Mouse (Mus musculus): ENCODE measurements around the gene Ctu1. TPM values are rescaled to one million over a fixed set of nuclear protein-coding genes. Genes with fewer than 3 reads are reported as not detected.
"Not testable (repeated sequence)": the region's sequence is repeated elsewhere in the genome, so short reads cannot be mapped to it uniquely, and the experiment has no call there.

Ctu1 gene
- polyA plus RNA-seq, 1 experiment from 2014 or later, result 20.4 TPM

DNA sequence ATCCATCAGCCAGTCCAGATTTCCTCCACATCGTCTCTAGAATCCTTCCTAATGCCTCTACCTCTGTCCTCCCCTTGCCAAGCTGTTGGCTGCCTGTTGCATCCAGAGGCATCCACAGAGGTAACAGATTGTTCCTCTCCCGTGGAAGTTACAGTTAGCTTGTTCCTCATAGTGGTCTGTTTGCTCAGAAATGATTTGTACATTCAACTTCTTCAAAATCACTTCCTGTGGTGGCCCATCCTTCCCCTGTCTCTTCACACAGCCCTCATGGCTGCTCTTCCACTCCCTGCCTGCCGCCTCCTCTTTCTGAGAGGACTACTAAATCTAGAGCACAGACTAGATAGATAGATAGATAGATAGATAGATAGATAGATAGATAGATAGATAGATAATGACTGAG lies 17.3 kb upstream of the Ctu1 start:
- H3K27ac ChIP-seq, result no peak overlapping the region
- 85% methylated on average over 3 of the region's 3 CpGs for WGBS
- no peak for ATAC-seq (ENCODE audit: low FRiP score)
- no peak overlapping the region for H3K4me2 ChIP-seq
- H3K27me3 ChIP-seq, result no peaks in the 10 kb centered on the region
- no peak overlapping the region for H3K9ac ChIP-seq
- no peaks in the 10 kb centered on the region for H3K36me3 ChIP-seq
- H3K4me1 ChIP-seq (replicated peaks), result no peaks in the 10 kb centered on the region
- H3K4me3 ChIP-seq, result no peak overlapping the region
- H3K9me3 ChIP-seq, result no peaks in the 10 kb centered on the region

DNA sequence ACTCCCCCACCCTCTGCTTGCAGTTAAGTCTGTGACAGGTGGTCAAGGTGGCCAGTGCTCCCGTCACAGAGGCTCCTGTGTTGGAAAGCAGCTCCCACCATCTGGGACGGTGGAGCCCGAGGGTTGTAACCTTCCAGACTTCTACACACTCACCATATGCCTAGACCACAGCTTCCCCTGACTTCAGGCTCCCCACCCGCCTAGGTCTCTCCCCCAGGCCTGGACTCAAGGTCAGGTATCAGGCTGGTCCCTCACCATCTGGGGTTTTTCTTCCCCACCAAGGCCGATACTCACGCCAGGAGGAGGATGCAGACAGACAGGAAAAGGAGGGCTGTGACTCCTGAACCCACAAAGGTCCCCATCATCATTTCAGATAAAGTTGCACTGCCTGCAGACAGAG lies 15.6 kb upstream of the Ctu1 start:
- no peaks in the 10 kb centered on the region for H3K4me1 ChIP-seq (replicated peaks)
- no peak overlapping the region for H3K4me3 ChIP-seq
- H3K4me2 ChIP-seq, result no peak overlapping the region
- H3K27me3 ChIP-seq, result no peaks in the 10 kb centered on the region
- H3K9me3 ChIP-seq, result no peaks in the 10 kb centered on the region
- H3K36me3 ChIP-seq, result no peaks in the 10 kb centered on the region
- no peak for ATAC-seq (ENCODE audit: low FRiP score)
- no peak overlapping the region for H3K27ac ChIP-seq
- WGBS, result 78% methylated on average over 6 of the region's 6 CpGs
- H3K9ac ChIP-seq, result no peak overlapping the region

DNA sequence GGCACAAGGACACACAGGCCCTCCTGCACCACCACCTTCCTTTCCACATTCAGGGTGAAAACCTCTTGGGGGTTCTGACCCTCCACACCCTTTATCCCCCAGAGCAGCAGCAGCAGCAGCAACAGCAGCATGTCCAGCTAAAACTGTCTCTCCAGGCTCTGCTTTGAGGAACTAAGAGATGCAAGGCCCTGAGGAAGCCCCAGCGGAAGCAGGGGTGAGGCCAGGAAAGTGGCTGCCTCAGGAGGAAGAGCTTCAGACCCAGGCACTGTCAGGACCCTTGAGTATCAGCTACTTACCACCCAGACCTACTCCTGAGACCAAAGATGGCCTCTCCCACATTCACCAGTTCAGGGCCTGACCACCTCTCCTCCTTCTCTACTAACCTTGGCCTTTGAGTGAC lies 11.8 kb upstream of the Ctu1 start, which contains the start of gene Siglece:
Gene Siglece, minus strand, starts transcription at position 160 of the 400 bp plus-strand sequence.
- ATAC-seq (ENCODE audit: low FRiP score), result no peak
- H3K4me2 ChIP-seq, result no peak within 1 kb of the TSS
- H3K4me1 ChIP-seq (replicated peaks), result no peaks in the 10 kb centered on the region
- WGBS, result 82% methylated on average over 1 of the region's 1 CpGs
- no peak within 1 kb of the TSS for H3K9ac ChIP-seq
- no peaks in the 10 kb centered on the region for H3K9me3 ChIP-seq
- H3K4me3 ChIP-seq, result no peak within 1 kb of the TSS
- no peaks in the 10 kb centered on the region for H3K27me3 ChIP-seq
- no peak within 1 kb of the TSS for H3K27ac ChIP-seq
- no peaks in the 10 kb centered on the region for H3K36me3 ChIP-seq

DNA sequence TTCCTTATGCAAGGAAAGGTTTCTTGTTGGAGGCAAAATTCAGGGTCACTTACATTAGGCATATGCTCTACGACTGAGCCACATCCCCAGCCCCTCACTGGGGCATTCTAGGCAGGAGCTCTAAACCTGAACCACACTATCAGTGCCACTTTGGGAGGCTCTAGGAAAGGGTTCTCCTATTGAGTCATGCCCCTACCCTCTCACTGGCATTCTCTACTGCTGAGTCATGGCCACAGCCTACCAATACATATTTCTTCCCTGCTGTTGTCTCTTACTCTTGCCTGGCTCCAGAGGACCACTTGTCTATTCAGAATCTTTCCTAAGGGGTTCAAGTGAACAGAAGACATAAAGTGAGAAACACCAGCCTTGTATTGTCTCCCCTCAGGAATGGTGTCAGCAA lies 9.0 kb upstream of the Ctu1 start:
- Histone ChIP-seq H3K27ac (no peak overlapping the region), H3K4me3 (no peak overlapping the region), H3K4me1 (replicated peaks) (no peaks in the 10 kb centered on the region), H3K36me3 (no peaks in the 10 kb centered on the region), H3K4me2 (no peak overlapping the region), H3K9me3 (no peaks in the 10 kb centered on the region), H3K27me3 (no peaks in the 10 kb centered on the region), H3K9ac (no peak overlapping the region)
- ATAC-seq (ENCODE audit: low FRiP score), result no peak
- 93% methylated on average over 1 of the region's 1 CpGs for WGBS

DNA sequence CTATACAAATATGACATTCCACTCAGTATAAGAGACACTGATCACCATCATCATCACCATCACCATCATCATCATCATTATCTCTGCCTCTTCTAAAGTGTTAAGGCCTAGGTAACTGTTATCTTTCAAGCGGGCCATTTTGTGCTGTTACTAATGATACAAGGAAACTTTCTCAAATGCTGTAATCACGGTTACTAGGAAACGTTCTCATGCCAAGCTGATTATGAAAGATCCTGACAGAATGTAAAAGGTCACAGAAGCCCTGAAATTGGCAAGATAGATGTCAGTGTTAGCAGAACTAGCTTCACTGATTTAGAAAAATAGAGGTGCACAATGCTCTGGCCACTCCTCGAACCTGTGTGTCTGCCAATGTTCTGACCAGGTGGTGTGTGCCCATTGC lies 4.6 kb upstream of the Ctu1 start:
- H3K4me1 ChIP-seq (replicated peaks); ATAC-seq (ENCODE audit: low FRiP score); H3K4me3 ChIP-seq; H3K9me3 ChIP-seq; H3K27me3 ChIP-seq; H3K4me2 ChIP-seq; H3K9ac ChIP-seq; H3K36me3 ChIP-seq; H3K27ac ChIP-seq: not testable (repeated sequence)
- WGBS, result 92% methylated on average over 4 of the region's 4 CpGs

DNA sequence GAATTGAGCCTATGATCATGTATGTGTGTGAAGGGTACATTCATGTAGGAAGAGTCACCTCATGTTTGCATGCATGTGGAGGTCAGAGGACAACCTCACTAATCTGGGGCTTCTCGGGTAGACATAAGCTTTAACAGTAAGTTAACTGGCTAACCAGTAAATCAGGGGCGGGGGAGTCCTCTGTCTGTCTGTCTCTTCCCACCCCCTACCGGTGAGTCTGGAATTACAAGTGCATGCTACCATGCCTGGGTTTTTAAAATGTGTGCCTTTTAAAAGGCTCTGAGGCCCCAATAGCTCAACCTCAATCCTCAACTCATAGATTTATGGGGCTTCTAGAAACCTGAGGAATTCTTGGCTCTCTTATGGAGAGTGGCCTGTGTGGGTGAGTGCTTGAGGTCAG lies 3.2 kb upstream of the Ctu1 start:
- Histone ChIP-seq H3K4me3 (no peak overlapping the region), H3K27ac (no peak overlapping the region), H3K9me3 (no peaks in the 10 kb centered on the region), H3K9ac (no peak overlapping the region), H3K36me3 (no peaks in the 10 kb centered on the region), H3K4me2 (no peak overlapping the region), H3K4me1 (replicated peaks) (peaks cover 11% of the 10 kb centered on the region), H3K27me3 (no peaks in the 10 kb centered on the region)
- WGBS, result 31% methylated on average over 3 of the region's 3 CpGs
- ATAC-seq (ENCODE audit: low FRiP score), result no peak

DNA sequence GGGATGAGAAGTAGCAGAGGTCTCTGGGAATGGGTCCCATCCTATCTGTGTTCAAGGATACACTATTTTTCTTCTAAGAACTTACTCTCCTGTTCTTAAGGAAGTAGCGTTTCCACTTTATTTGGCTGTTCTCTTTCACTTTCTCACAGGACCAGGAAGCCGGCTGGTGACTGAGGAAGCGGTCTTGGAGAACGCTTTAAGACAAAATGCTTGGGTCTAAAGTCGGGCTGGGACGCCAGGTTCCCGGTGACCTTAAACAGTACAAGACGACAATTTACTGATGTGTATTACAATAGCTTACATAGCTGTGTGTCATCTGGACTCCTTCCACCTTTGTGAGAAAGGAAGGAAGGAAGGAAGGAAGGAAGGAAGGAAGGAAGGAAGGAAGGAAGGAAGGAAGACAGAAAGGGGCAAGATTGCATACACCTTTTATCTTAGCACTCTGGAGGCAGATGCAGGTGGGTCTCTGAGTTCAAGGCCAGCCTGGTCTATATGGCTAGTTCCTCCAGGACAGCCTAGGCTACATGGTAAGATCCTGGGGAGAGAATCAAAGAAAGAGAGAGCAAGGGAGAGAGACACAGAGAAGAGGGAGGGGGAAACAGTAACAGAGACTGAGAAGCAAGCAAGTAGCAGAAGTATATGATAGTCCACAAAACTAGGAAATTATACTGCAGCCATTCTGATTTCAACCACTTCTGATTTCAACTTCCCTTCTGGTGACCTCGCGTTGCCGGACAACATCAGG lies 580 bp upstream of the Ctu1 start:
- H3K9ac ChIP-seq, result peak overlapping the region; percentile 82
- H3K4me2 ChIP-seq, result peak overlapping the region; percentile 84
- H3K4me3 ChIP-seq, result peak overlapping the region; percentile 54
- H3K4me1 ChIP-seq (replicated peaks), result peaks cover 11% of the 10 kb centered on the region
- peaks cover 21% of the 10 kb centered on the region for H3K36me3 ChIP-seq
- ATAC-seq (ENCODE audit: low FRiP score), result peak; percentile 58
- H3K27me3 ChIP-seq, result no peaks in the 10 kb centered on the region
- WGBS, result 66% methylated on average over 11 of the region's 11 CpGs
- H3K27ac ChIP-seq, result peak overlapping the region; percentile 58; the same call in 1 of the 2 replicates
- H3K9me3 ChIP-seq, result no peaks in the 10 kb centered on the region

DNA sequence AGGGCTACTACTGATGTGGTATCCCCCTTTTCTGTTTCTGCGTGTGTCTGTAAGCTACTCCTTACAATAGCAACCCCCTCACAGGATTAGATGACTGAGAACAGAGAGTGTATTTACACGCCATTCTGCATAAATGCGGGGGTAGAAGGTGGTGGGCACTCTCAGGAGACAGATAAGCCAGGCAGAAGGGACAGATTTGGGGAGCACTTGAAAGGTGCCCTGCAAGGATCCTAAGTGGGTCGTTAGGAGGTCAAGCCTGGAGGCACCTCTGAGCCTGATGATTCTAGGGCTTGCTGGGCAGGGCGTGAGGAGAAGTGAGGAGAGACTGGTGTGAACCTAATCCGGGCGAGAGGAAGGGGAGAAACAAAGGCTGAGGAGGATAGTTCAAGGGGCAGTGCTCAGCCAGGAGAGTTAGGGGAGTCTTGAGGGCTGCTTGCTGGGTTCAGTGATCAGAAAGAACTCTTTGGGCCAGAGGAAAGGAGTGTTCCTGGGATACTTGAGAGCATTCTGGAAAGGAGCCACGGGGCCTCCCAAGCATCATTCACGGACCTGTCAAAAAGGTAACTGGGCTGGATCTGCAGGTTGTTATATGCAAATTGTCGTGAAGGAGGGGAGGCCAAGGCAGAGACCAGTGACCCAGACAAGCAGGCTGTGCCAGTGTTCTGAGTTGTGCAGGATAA lies 905 bp downstream of the Ctu1 start:
- H3K36me3 ChIP-seq, result peaks cover 36% of the 10 kb centered on the region
- peak; percentile 4; the same call in 1 of the 2 replicates for ATAC-seq (ENCODE audit: low FRiP score)
- H3K27me3 ChIP-seq, result no peaks in the 10 kb centered on the region
- H3K4me3 ChIP-seq, result peak overlapping the region; percentile 54
- peak overlapping the region; percentile 84 for H3K4me2 ChIP-seq
- peak overlapping the region; percentile 58 for H3K27ac ChIP-seq
- H3K4me1 ChIP-seq (replicated peaks), result peaks cover 11% of the 10 kb centered on the region
- H3K9me3 ChIP-seq, result no peaks in the 10 kb centered on the region
- WGBS, result 17% methylated on average over 10 of the region's 10 CpGs
- peak overlapping the region; percentile 82 for H3K9ac ChIP-seq

DNA sequence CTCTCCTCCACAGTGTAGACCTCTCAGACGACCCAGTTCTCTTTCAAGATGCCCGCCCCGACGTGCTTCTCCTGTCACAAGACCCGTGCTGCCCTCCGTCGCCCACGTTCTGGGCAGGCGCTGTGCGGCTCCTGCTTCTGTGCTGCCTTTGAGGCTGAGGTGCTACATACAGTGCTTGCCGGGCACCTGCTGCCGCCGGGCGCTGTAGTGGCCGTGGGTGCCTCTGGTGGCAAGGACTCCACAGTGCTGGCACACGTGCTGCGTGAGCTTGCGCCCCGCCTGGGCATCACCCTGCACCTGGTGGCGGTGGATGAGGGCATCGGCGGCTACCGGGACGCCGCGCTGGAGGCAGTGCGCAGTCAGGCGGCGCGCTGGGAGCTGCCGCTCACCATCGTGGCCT lies 3.3 kb downstream of the Ctu1 start:
- H3K27me3 ChIP-seq, result no peaks in the 10 kb centered on the region
- no peak overlapping the region for H3K9ac ChIP-seq
- H3K4me3 ChIP-seq, result no peak overlapping the region
- H3K4me2 ChIP-seq, result no peak overlapping the region
- no peak overlapping the region for H3K27ac ChIP-seq
- no peaks in the 10 kb centered on the region for H3K9me3 ChIP-seq
- peaks cover 11% of the 10 kb centered on the region for H3K4me1 ChIP-seq (replicated peaks)
- H3K36me3 ChIP-seq, result peaks cover 48% of the 10 kb centered on the region
- WGBS, result 94% methylated on average over 32 of the region's 32 CpGs
- no peak for ATAC-seq (ENCODE audit: low FRiP score)

DNA sequence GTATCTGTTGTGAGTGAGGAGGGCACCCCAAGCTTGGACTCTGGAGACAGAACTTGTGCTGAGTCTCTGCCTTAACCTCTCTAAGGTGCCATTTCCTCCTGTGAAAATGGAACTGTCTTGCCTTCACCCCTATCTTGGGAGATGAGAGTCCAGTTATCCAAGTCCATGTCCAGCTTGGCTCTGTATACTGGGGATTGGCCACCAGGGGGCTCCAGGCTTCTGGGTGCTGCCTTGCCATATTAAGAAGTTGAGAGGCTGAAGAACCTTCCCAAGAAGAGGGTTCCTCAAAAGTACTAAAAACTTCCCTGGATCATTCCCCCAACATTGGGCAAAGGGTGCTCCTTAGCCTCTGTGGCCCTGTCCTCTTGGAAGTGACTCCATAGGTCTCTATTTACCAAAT lies 6.7 kb downstream of the Ctu1 start:
- Histone ChIP-seq H3K9me3 (no peaks in the 10 kb centered on the region), H3K27me3 (no peaks in the 10 kb centered on the region), H3K4me2 (no peak overlapping the region), H3K9ac (no peak overlapping the region), H3K36me3 (peaks cover 48% of the 10 kb centered on the region), H3K4me3 (no peak overlapping the region), H3K4me1 (replicated peaks) (peaks cover under 1% of the 10 kb centered on the region; the same call in 1 of the 2 replicates), H3K27ac (no peak overlapping the region)
- no peak for ATAC-seq (ENCODE audit: low FRiP score)

DNA sequence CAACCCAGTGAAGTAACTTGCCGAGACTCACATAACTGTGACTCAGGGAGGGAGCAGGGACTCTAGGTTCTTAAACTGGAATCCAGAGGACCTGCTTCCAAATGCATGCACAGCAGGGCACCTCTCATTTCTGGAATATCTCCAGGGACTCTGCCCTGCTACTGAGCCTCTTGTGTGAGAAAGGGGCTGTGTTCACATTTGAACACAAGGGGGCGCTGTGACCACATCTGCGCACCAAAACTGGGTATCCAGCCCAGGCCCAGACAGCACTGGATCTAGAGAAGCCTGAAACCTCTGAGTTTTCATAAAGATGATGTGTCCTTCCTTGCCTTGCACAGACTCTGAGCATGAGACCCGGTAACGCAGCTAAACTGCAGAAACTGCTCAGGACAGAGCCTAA lies 9.1 kb downstream of the Ctu1 start:
- 14% methylated on average over 5 of the region's 5 CpGs for WGBS
- no peaks in the 10 kb centered on the region for H3K9me3 ChIP-seq
- ATAC-seq (ENCODE audit: low FRiP score), result peak; percentile 63; the same call in 1 of the 2 replicates

DNA sequence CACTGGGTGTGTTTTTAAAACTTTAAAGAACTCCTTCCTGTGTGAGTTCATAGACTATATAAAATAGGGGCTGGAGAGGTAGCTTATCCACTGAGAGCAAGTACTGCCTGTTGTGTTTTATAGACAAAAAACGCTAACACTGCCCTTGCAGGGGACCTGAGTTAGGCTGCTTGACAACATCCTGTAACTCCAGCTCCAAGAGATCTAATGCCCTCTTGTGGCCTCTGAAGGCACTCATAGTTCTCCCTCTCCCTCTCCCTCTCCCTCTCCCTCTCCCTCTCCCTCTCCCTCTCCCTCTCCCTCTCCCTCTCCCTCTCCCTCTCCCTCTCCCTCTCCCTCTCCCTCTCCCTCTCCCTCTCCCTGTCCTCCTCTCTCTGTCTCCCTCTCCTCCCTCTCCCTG lies 10.7 kb downstream of the Ctu1 start:
- peaks cover 14% of the 10 kb centered on the region for H3K36me3 ChIP-seq
- not testable (repeated sequence) for H3K4me1 ChIP-seq (replicated peaks); ATAC-seq (ENCODE audit: low FRiP score); H3K4me3 ChIP-seq; H3K27me3 ChIP-seq; H3K4me2 ChIP-seq; H3K9me3 ChIP-seq; H3K9ac ChIP-seq; H3K27ac ChIP-seq
- 26% methylated on average over 1 of the region's 1 CpGs for WGBS

More for the DNA sequence above, 9.1 kb downstream of the Ctu1 start:
- Histone ChIP-seq H3K36me3 (peaks cover 29% of the 10 kb centered on the region), H3K9ac (no peak overlapping the region), H3K4me3 (no peak overlapping the region), H3K27me3 (no peaks in the 10 kb centered on the region), H3K4me2 (no peak overlapping the region), H3K27ac (no peak overlapping the region), H3K4me1 (replicated peaks) (no peaks in the 10 kb centered on the region)

DNA sequence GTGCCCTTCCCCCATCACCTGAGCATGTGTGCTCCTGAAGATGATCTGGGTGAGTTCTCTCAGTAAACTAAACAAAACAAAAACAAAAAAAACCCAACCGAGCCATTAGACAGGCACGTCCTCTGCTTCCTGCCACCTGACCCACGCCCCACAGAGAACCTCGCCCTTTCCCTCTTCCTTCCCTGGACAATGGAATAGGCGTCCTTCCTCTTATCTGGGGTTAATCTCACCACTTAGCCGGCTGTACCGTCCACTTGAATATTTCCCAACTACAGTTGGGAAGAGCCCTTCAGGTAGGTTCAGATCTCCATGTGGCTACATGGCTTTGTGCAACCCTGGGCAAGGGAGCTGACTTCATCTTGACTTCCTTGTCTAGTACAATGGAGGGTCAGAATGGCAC lies 13.3 kb downstream of the Ctu1 start:
- H3K27me3 ChIP-seq, result no peaks in the 10 kb centered on the region
- no peak overlapping the region for H3K4me2 ChIP-seq
- no peaks in the 10 kb centered on the region for H3K4me1 ChIP-seq (replicated peaks)
- H3K4me3 ChIP-seq, result no peak overlapping the region
- WGBS, result 74% methylated on average over 7 of the region's 7 CpGs
- no peak for ATAC-seq (ENCODE audit: low FRiP score)
- no peaks in the 10 kb centered on the region for H3K36me3 ChIP-seq
- H3K9ac ChIP-seq, result no peak overlapping the region
- no peak overlapping the region for H3K27ac ChIP-seq
- no peaks in the 10 kb centered on the region for H3K9me3 ChIP-seq

Measured in hindbrain, embryonic 13.5 days (tissue).